Mouse (Mus musculus) kidney, postnatal 0 days (tissue): ENCODE measurements around the gene Mast4. TPM values are rescaled to one million over a fixed set of nuclear protein-coding genes. Genes with fewer than 3 reads are reported as not detected.

Experiments
- ATAC-seq: fragments of 200-750 bp; cut with Nextera tagmentation; replicated peaks from 2 replicates; pipeline ENCODE4 v1.8.0; 2017; ENCODE audit warnings: low read depth, moderate number of reproducible peaks, moderate TSS enrichment, moderate library complexity; ENCODE audit not compliant: low FRiP score
- DNase-seq: peaks from one replicate; pipeline ENCODE4 v3.0.0-alpha.2; 2016; ENCODE audit warnings: low spot score
- H3K27ac ChIP-seq: fragments of 300-500 bp; sonication (generic); 2 replicates; pipeline ENCODE4 v1.5.1; 2014; ENCODE audit warnings: mild to moderate bottlenecking
- H3K27me3 ChIP-seq: fragments of 300-500 bp; sonication (generic); 2 replicates; pipeline ENCODE4 v1.6.1; 2014; ENCODE audit warnings: low read length, mixed read lengths; ENCODE audit not compliant: insufficient read depth
- H3K36me3 ChIP-seq: fragments of 300-500 bp; sonication (generic); 2 replicates; pipeline ENCODE4 v1.6.1; 2014; ENCODE audit warnings: low read length, mixed read lengths; ENCODE audit not compliant: insufficient read depth
- H3K4me1 ChIP-seq: fragments of 300-500 bp; sonication (generic); replicated peaks from 2 replicates; pipeline ENCODE4 v1.6.1; 2014; ENCODE audit warnings: antibody characterized with exemption, low read length, mixed read lengths; ENCODE audit not compliant: insufficient read depth
- H3K4me2 ChIP-seq: fragments of 300-500 bp; sonication (generic); 2 replicates; pipeline ENCODE4 v1.6.1; 2014; ENCODE audit warnings: mild to moderate bottlenecking, low read length, moderate library complexity, mixed read lengths
- H3K4me3 ChIP-seq: fragments of 300-500 bp; sonication (generic); replicated peaks from 2 replicates; pipeline ENCODE4 v1.5.1; 2014; ENCODE audit warnings: low read depth, low read length
- H3K9ac ChIP-seq: fragments of 300-500 bp; sonication (generic); 2 replicates; pipeline ENCODE4 v1.6.1; 2014; ENCODE audit warnings: low read depth, low read length
- H3K9me3 ChIP-seq: fragments of 300-500 bp; sonication (generic); replicated peaks from 2 replicates; pipeline ENCODE4 v1.6.1; 2016; ENCODE audit warnings: low read length, inconsistent platforms, mixed read lengths
- CTCF ChIP-seq: IDR thresholded peaks from 2 replicates; pipeline ENCODE4 v1.5.1; 2016; ENCODE audit warnings: antibody characterized with exemption, low read depth, mild to moderate bottlenecking, moderate library complexity
- WGBS: fragments of 180-500 bp; shearing (Covaris S2); extraction: QIAGEN DNeasy Blood & Tissue Kit; methylation state at CpG from one replicate; pipeline ENCODE4 v1.1.7; 2014; 5-methylcytosine and 5-hydroxymethylcytosine counted together
- polyA plus RNA-seq: library from polyadenylated mRNA; unstranded; fragments of >200 nt; fragmentation: Nextera tagmentation; extraction: Ambion mirVana; gene quantifications from 2 replicates; pipeline ENCODE4 v1.2.1, GENCODE M21; 2015

The Mast4 gene
- polyA plus RNA-seq, 1 experiment from 2014 or later: 10.6 TPM

DNA sequence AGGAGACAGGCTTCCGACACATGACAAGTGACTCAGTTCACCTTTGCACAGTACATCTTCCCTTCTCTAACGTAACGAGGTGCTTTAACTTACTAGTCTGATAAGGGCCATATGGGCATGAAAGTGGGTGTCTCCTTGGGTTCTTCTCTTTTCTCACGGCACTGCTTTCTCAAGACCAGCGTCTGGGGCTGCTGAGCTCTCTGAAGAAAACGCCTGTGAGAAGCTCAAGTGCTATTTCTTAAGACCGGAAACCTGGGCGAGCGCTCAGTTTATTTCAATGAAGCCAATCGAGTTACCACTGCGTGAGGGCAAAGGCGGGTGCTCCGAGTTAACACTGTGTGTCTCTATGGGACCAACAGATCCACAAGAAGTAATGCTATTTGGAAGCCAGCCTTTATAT, 8.1 kb downstream of the Mast4 start:
- no peak overlapping the region for H3K9ac ChIP-seq
- 75% methylated on average over 13 of the region's 13 CpGs for whole genome bisulfite sequencing
- H3K36me3 ChIP-seq: no peaks in the 10 kb centered on the region
- DNase-seq (no peak), ATAC-seq (no peak)
- no peaks in the 10 kb centered on the region for H3K9me3 ChIP-seq
- no peak overlapping the region for H3K27ac ChIP-seq
- H3K4me3 ChIP-seq: no peak overlapping the region
- H3K4me1 ChIP-seq: 0 out of 2 replicates have a peak, but pooled peaks cover 4% of the 10 kb centered on the region
- H3K4me2 ChIP-seq: no peak overlapping the region
- no peak for TF ChIP-seq CTCF
- no peaks in the 10 kb centered on the region for H3K27me3 ChIP-seq

DNA sequence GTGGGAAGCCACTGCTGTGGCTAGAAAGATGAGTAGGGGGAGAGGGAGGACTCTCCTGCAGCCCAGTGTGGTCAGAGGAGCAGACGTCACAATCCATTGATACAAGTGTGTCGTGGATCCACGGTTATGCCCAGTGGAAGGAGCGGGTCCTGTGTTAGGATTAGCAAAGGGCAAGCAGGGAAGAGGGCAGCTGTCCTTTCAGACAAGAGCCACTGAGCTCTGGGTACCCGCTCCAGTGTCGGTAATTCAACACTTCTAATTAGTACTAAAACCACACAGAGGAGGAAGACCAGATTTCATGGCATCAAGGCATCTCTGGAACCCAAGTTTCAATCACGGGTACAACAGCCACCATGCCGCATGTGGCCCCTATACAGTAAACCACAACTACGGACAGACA, 14.4 kb downstream of the Mast4 start:
- H3K4me2 ChIP-seq: no peak overlapping the region
- no peaks in the 10 kb centered on the region for H3K27me3 ChIP-seq
- H3K4me1 ChIP-seq: no peaks in the 10 kb centered on the region
- no peaks in the 10 kb centered on the region for H3K9me3 ChIP-seq
- 75% methylated on average over 9 of the region's 9 CpGs for WGBS
- no peak overlapping the region for H3K27ac ChIP-seq
- no peak for DNase-seq
- ATAC-seq: no peak
- no peak overlapping the region for H3K9ac ChIP-seq
- no peak for TF ChIP-seq CTCF
- no peaks in the 10 kb centered on the region for H3K36me3 ChIP-seq
- no peak overlapping the region for H3K4me3 ChIP-seq

DNA sequence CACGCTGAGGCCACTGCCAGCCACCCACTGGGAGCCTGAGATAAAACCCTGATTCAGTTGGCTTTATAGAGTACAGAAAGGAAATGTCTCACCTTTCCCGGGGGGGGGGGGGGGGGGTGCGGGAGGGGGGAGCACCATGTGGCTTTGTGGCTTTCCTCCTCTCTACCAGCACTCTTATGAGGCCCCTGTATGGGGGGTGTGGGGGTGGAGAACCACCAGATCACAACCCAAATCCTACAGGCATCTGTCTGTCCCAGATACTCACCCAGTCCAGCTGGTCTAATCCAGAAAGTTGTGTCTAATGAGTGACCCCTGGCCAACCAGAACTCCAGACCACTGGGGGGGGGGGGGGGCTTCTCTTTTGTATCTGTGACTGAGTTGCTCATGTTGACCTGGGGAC, 15.0 kb downstream of the Mast4 start:
- Histone ChIP-seq H3K4me3 (no peak overlapping the region), H3K4me2 (no peak overlapping the region), H3K4me1 (no peaks in the 10 kb centered on the region), H3K27me3 (no peaks in the 10 kb centered on the region), H3K9me3 (no peaks in the 10 kb centered on the region), H3K36me3 (no peaks in the 10 kb centered on the region), H3K9ac (no peak overlapping the region), H3K27ac (no peak overlapping the region)
- TF ChIP-seq CTCF: no peak
- no peak for DNase-seq
- 12% methylated on average over 1 of the region's 3 CpGs for whole genome bisulfite sequencing
- no peak for ATAC-seq

DNA sequence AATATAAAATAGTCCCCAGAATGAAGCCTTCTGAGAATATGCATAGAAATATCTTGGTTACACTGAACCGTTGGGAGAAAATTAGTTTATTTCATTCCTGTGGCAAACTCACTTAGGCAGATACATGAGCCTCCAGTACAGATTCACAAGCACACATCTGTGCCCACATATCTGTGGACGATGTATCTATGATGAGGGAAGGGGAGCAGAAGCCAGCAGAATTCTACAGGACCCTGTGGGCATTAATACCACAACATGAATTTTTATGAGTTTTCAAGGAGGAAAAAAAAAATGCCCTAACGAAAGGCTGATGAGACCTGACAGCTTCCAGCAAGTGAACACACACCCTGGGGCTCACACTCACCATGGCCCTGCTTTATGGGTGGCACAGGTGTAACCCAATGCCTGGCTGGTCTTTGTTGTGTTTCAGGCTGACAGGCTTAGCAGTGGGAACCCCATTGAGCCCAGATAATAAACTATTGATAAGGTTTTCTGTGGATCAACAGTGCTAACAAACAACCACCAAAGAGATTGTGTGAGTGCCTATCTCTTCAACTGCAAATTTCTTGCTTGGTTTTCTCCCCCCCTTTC, 17.4 kb downstream of the Mast4 start:
- 75% methylated on average over 3 of the region's 3 CpGs for WGBS
- ATAC-seq (no peak), DNase-seq (no peak)

DNA sequence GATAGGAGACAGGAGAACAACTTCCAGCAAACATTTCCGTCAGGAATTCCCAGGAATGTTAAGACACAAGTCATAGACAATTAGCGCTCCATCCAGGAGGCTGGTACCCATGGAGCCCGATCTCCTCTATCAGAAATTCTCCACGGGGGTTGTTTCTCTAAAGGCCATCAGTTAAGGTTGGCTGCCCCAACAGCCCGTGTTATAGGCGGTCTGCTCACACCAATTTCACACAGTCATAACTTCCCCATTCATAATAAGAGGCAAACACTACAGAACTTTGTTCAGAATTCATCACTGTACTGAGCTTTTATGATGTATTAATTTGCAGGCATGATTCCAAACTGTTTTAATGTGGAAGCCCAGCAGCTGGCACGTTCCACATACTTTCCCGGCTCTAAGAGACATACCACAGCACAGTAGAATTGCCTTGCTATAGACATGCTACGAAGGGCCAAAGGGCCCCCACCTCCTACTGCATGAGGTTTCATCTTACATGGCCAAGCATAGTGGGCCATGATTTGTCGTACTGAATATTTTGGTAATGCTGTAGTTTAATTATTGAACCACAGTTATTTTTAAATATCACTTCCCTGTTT, 19.1 kb downstream of the Mast4 start:
- no peak for TF ChIP-seq CTCF
- DNase-seq: peak; percentile 62
- no peak overlapping the region for H3K4me3 ChIP-seq
- no peaks in the 10 kb centered on the region for H3K27me3 ChIP-seq
- H3K9ac ChIP-seq: no peak overlapping the region
- no peaks in the 10 kb centered on the region for H3K9me3 ChIP-seq
- H3K4me2 ChIP-seq: no peak overlapping the region
- no peaks in the 10 kb centered on the region for H3K36me3 ChIP-seq
- no peaks in the 10 kb centered on the region for H3K4me1 ChIP-seq
- no peak overlapping the region for H3K27ac ChIP-seq
- 39% methylated on average over 10 of the region's 10 CpGs for WGBS
- no peak for ATAC-seq

More for the DNA sequence above, 17.4 kb downstream of the Mast4 start:
- Histone ChIP-seq H3K27me3 (no peaks in the 10 kb centered on the region), H3K4me1 (no peaks in the 10 kb centered on the region), H3K36me3 (no peaks in the 10 kb centered on the region), H3K27ac (no peak overlapping the region), H3K4me2 (no peak overlapping the region), H3K9ac (no peak overlapping the region), H3K9me3 (no peaks in the 10 kb centered on the region), H3K4me3 (no peak overlapping the region)
- TF ChIP-seq CTCF: no peak

DNA sequence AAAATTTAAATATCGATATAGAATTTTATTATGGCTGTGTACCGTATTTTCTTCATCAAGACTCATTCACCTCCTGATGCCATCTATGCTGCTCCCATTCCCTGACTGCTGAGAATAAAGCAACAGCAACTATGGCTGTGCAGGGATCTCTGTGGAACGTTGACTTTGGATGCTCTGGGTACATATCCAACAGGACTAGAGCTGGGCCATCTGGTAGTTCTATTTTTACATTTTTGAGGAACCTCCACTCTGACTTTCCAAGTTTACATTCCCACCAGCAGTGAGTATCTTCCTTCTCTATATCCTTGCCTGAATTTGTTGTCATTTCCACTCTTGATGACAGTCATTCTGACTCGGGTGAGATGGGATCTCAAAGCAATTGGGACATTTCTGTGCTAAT, 26.0 kb downstream of the Mast4 start:
- Histone ChIP-seq H3K9me3 (no peaks in the 10 kb centered on the region), H3K36me3 (no peaks in the 10 kb centered on the region), H3K27me3 (no peaks in the 10 kb centered on the region), H3K9ac (no peak overlapping the region), H3K27ac (no peak overlapping the region), H3K4me2 (no peak overlapping the region), H3K4me3 (no peak overlapping the region), H3K4me1 (no peaks in the 10 kb centered on the region)
- WGBS: 92% methylated on average over 4 of the region's 4 CpGs
- DNase-seq (no peak), ATAC-seq (no peak)
- TF ChIP-seq CTCF: no peak

DNA sequence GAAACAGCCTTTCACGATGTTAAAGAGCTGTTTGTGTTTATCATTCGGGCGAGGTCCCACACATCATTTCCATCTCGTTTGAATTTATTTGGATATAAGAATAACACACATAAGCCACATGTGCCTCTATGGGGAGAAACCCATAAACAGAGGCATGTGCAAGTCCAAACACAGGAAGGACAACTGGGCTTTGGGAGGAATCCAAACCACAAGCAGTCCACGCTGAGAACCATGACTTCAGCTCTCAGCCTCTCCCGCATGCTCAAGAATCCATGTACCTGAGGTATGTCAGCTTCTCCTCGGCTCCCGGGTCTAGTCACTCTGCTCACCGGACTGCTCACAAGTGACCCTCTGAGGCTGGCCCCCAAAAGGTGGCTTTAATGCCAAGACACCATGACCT, 30.5 kb downstream of the Mast4 start:
- Histone ChIP-seq H3K4me2 (no peak overlapping the region), H3K27ac (no peak overlapping the region), H3K9ac (no peak overlapping the region), H3K4me1 (no peaks in the 10 kb centered on the region), H3K27me3 (no peaks in the 10 kb centered on the region), H3K36me3 (no peaks in the 10 kb centered on the region), H3K4me3 (no peak overlapping the region), H3K9me3 (no peaks in the 10 kb centered on the region)
- 74% methylated on average over 9 of the region's 9 CpGs for WGBS
- ATAC-seq (no peak), DNase-seq (peak; percentile 24)
- no peak for TF ChIP-seq CTCF
